Mouse (Mus musculus) cerebellum, adult 2 months (tissue): ENCODE results near the gene Pla2g16.

Experiments used
- CTCF ChIP-seq: fragments of 200-500 bp; IDR thresholded peaks from 2 replicates; pipeline ENCODE4 v1.5.1; 2011; ENCODE audit warnings: low read depth, mild to moderate bottlenecking, control low read depth, low read length, moderate library complexity, borderline replicate concordance; ENCODE audit not compliant: insufficient read depth
- POLR2A ChIP-seq: fragments of 200-500 bp; IDR thresholded peaks from 2 replicates; pipeline ENCODE4 v1.6.1; 2011; ENCODE audit warnings: low read length, control low read depth, borderline replicate concordance; ENCODE audit not compliant: insufficient read depth

GRCm38 (mm10) chr19:7554881-7555280, 2.4 kb upstream of the Pla2g16 start:
- TF ChIP-seq POLR2A (no peak), CTCF (no peak)
